Mouse (Mus musculus) frontal cortex, postnatal 10 days (tissue): Measurements from ENCODE around the gene Vwa1.

ENCODE experiments used
- DNase-seq, 2 experiments: peaks; one replicate each; pipeline ENCODE4 v3.0.0; 2022; ENCODE audit warnings: low spot score in 2 of 2, mixed read lengths in 1 of 2

The Vwa1 gene

DNA sequence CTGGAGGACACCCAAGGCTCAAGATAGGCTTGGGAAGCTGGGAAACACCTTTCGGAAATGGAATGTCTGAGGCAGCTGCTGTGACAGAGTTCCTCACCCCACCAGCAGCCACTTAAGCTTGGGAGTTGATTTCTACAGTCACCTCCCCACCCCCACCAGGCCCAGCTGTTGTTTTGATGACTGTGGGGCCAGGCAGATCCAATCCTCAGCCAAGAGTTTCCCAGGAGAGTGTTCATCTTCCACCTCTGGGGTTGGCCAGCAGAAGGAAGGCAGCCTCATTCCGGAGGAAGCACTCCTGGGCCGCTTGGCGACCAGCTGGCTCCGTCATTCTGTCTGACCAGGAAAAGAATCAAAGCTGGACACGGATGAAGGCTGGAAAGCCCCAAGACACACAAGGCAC is 6.4 kb upstream of the Vwa1 start:
- DNase-seq: no peak

- DNase-seq: no peak
Observed at GRCm38 (mm10) chr4:155779498-155779897, 5.0 kb upstream of the Vwa1 start.

GRCm38 (mm10) chr4:155777816-155778215 is 3.3 kb upstream of the Vwa1 start:
- DNase-seq: no peak

GRCm38 (mm10) chr4:155776704-155777335 is 2.3 kb upstream of the Vwa1 start:
- no peak for DNase-seq

GRCm38 (mm10) chr4:155775855-155776254 is 1.4 kb upstream of the Vwa1 start:
- DNase-seq: no peak

GRCm38 (mm10) chr4:155774971-155775740 is 658 bp upstream of the Vwa1 start:
- DNase-seq: peak in 1 of 2 experiments; percentile 77

DNA sequence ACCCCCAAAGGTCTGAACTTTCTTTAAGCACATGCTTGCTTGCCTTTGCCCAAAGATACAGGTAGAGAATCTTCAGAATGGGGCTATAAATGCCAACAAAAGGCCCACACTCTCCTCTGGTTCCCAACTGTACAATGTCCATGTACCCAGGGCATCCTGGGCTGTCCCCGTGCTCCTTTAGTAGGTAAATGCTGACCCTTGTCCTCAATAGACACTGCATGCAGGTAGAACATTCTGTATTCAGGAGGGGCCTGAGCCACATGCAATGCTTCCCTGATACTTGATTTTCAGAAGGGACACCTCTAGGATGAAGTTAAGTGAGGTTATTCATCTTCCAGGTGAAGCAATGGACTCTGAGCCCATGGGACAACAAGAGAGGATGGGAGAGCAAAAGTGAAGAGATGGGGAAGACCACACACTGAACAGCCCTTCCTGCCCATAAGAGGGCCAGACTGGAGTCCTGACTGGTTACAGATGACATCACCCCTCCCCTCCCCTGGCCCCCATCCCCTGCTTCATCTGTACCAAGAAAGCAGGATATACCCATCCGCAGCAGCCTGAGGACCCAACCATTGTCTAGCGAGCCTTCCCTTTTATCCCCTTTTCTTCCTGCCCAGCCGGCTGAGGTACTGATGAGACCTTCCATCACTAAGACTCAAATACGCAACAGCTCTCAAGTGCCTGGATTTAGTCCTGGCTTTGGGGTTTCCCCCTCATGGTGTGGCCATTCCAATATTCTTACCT is 991 bp downstream of the Vwa1 start:
- DNase-seq: no peak

DNA sequence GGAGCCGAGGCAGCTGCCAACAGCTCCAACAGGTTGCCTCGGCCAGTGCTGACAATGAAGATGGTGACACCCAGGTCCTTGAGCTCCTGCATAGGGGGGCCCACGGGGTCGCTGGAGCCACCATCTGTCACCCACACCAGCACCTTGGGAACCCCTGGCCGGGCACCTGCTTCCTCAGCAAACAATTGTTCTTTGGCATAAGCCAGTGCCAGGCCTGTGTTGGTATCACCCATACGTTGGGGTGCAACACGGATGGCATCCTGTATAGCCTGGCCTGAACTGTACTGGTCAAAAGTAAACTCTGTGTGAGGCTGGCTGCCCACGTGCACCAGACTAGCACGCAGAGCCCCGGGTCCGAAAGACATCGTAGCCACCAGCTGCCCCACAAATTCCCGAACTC is 1.7 kb downstream of the Vwa1 start:
- DNase-seq: no peak

GRCm38 (mm10) chr4:155771706-155772105 is 2.8 kb downstream of the Vwa1 start:
- peak in 1 of 2 experiments; percentile 4 for DNase-seq

DNA sequence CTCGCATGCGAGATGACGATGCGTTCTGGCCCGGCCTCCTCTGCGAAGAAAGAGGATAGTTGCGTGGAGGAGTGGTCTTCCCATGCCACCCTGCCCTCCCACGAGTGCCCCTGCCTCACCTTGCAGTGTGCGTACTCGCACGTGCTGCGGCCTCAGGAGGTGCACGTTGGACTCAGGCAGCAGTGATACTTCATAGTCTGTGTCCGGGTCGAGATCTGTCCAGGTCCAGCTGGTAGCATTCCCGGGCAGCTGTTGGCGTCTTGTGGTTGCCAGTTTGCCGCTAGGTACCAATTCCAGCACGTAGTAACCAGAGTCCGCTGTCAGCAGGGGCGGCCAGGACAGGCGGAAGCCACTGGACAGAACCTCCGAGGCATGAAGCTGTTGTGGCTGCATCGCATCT is 3.9 kb downstream of the Vwa1 start:
- peak in 1 of 2 experiments; percentile 41 for DNase-seq

- peak; percentile 63 to 85 for DNase-seq
Observed at GRCm38 (mm10) chr4:155769880-155770512, 4.5 kb downstream of the Vwa1 start.

DNA sequence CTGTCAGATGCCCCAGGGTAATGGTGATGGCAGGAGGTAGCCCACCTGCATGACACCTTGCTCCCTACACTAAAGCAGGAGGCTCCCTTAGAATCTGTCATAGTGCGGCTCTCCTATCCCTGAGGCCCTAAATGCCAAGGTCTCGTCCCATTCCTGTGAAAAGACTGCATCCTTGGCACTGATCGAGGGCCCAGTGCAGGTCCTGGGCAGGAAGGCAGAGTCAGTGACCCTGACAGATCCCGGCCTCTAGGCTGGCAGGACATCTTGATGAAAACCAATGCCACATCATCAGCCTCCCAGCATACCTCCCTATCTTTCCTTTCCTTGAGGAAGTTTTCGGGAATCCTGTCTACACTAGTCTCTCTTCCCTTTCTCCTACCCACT is 5.0 kb downstream of the Vwa1 start:
- no peak for DNase-seq

DNA sequence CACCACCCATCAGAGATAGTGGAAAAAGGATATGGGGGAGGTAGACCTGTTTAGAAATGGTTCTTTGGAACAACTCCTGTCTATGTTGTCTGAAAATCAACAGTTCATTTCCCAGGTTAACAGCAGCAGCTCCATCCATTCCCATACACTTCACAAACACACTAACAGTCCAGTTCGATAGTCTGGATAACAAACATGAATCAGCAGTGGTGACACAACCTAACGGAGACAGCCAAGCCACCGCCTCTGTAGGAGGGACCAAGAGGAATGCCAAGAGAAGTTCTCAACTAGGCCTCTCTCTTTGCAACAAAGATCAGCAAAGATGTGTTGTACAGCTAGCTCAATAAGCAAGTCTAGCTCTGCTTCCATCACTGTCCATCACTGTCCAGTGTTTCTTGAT is 12.1 kb downstream of the Vwa1 start:
- no peak for DNase-seq

DNA sequence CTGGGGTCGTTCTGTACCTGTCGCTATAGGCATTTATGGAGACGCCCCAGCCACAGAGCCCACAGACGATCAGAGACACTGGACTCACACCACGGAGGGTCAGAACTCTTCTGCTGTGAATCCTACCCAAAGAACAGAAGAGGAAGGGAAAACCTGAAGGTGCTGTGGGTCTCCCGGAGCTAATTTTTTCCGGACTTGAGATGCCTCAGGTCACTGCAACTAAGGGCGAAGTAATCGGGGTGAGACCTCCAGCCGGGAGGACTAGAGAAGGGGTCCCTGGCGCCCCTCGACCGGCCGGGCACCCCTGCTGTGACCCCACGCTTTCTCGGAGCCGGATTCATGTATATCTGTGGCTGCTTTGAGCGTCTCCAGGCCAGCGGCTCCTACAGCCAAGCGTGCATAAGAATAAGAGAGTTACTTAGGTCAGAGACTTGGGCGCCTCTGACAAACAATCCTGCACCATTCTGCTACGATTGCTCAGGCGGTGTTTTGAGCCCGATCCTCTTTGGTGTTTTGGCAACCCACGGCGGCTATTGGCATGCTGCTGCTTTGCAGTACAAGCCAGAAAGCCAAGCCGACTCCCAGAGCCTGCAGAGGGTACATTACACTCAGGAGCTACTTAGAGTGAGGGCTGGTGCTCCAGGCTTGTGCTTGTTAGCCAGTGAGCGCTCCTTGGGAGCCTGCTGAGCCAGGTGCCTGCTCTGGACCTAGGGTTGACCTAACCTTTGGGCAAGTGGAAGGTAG is 13.0 kb downstream of the Vwa1 start:
- no peak for DNase-seq

DNA sequence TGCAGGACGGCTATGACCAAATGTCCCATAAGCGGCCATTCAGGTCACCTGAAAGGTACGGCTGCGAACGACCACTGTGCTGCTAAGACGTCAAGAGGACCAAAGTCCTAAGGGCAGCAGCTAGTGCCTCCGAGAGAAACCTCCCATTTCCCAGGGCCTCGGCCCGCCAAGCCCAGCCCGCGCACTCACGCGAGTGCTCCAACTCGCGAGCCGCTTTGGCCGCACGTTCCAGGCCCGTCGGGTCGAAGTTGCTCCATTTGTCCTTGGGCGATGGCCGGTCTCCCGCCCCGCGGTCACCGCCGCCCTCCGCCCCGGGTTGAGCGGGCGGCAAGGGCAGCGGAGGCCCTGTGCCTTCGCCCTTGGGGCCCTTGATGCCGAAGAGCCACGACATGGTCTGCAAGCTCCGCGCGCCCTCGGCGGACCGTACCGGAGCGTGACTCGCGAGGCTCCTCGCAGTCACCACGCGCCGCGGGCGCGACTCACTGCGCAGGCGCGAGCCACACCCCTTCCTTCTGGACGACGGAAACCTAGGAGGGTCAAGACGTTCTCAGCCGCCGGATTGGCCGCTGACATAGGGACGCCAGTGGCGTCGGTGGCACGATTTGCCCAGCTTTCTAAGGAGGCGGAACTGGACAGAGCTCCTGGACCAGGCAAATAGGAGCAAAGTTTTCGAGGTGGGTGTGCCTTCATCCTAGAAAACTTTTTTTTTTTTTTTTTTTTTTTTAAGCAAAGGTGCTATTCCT is 13.7 kb downstream of the Vwa1 start, which contains the start of gene Atad3a:
Atad3a (minus strand) TSS at position 481 of the 743 bp plus-strand sequence.
- DNase-seq: peak; percentile 94 to 96

- DNase-seq: no peak
Observed at GRCm38 (mm10) chr4:155759862-155760612, 14.5 kb downstream of the Vwa1 start.

DNA sequence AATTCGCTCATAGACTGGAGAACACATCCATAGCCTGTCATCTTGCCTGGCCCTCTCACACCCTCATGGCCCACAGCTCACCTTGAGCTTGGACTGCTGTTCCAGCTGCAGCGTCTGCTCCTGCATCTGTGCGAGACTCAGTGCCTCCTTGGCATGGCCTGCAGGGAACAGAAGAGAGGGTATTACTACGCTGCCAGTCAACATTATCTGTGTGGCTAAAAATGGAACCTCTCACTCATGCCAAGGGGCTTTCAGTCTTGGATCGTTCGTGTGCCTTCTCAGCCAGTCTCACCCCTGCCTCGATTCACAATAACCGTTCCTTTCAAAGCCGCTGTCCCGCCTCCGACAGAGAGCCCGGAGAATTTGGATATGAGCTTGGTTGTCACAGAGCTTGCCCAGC is 17.5 kb downstream of the Vwa1 start:
- DNase-seq: no peak

DNA sequence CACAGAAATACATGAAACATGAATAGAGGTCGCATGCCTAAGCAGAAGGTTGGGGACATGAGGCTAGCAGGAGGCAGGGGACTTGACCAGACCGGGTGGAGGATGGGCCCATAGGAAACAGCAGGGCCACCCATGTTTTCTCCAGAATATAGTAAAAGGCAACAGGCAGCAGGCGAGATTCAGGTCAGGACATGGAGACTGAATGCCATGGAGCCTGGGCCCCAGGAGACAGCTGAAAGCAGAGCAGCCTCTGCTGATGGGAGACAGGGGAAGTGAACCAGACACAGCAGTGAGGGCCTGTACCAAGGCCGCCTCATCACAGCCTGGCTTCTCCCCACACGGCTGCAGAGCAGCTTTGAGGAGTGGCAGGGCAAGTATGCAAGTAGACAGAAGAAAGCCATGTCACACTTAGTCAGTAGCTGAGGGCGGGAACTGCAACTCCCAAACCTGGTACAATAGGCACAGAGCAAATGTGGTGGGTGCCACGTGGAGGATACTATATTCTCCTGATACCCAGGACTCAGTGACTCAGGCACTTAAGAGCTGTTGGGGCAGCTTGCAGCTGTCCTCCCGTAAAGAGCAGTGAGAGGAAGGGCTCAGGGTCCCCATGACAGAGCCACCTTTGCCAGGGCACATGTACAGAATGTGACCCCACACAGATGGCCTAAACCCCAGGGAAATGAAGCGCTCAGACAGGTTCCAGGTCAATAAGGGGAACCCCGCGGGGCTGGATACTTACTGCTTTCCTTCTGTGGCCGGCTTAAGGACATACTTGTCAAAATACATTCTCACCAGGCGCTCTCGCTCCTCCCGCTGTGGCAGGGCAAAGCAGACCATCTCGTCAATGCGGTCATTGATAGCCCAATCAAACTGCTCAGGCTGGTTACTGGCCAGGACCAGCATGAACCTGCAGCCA is 27.7 kb downstream of the Vwa1 start:
- DNase-seq: no peak

GRCm38 (mm10) chr4:155746036-155746548 is 28.4 kb downstream of the Vwa1 start:
- no peak for DNase-seq
